Mouse (Mus musculus) retina, embryonic 14.5 days (tissue): ENCODE data around the gene Gm11146.

Experiments
- DNase-seq: peaks from one replicate; pipeline ENCODE4 v3.0.0-alpha.2; 2015; ENCODE audit warnings: low spot score

Gm11146 gene

GRCm38 (mm10) chr16:77556446-77557105 is 45.3 kb downstream of the Gm11146 start:
- DNase-seq: no peak

GRCm38 (mm10) chr16:77551051-77551450 is 50.8 kb downstream of the Gm11146 start:
- DNase-seq: no peak
